Mouse (Mus musculus) ES-Bruce4 (cell line): ENCODE measurements around the gene Ptpn21.

ENCODE experiments used
- CTCF ChIP-seq: IDR thresholded peaks from one replicate; pipeline ENCODE4 v1.8.1; 2011; ENCODE audit warnings: low read depth, low read length
- EP300 ChIP-seq: IDR thresholded peaks from 2 replicates; pipeline ENCODE4 v1.6.1; 2011; ENCODE audit warnings: low read depth, low read length; ENCODE audit not compliant: insufficient read depth
- POLR2A ChIP-seq: IDR thresholded peaks from one replicate; pipeline ENCODE4 v1.8.1; 2011; ENCODE audit warnings: low read length; ENCODE audit not compliant: insufficient read depth

GRCm38 (mm10) chr12:98670429-98670828, 66.8 kb downstream of the Ptpn21 start:
- TF ChIP-seq EP300, result no peak
- no peak for TF ChIP-seq CTCF
- TF ChIP-seq POLR2A, result no peak
